Mouse (Mus musculus) kidney, adult 18-20 months (tissue): Measurements from ENCODE around the gene Gabrd.

ENCODE experiments used
- DNase-seq: peaks from one replicate; pipeline ENCODE4 v3.0.0; 2021

Gene Gabrd

DNA sequence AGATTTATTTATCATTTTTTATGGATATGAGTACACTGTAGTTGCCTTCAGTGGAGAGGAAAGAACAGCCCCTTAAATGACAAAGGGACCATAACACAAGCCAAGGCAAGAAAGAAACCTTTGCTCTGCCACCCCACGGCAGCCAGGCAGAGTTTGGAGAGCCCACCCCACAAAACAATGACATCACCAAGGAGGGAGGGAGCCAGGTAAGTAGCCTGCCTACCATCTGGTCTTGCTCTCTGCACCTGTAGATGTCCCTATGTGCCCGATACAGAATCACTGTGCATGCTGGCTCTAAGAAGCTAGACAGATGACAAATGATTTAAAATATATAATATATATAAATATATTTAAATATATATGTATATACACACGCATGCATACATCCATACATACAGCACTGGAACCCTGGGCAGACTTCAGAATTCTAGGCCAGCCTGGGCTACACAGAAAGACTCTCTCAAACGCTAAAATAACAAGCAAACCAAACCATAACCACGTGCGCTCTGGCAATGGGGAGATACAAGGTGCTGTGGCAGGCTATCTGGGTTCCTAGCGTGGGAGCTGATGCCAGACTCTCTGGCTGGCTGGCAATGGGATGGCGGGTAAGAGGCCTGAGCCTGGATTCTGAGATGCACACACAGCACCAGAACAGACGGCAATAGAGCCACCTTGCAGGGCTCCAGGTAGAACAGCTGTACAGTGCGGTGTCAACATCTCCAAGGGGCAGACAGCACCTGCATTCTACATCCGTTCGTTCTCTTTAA lies 61.4 kb downstream of the Gabrd start:
- no peak for DNase-seq
